Mouse (Mus musculus) myocyte (in vitro differentiated cells): ENCODE data around the gene Npvf.

Source experiments
- CEBPB ChIP-seq: IDR thresholded peaks from 2 replicates; pipeline ENCODE4 v1.6.1; 2011; ENCODE audit warnings: mild to moderate bottlenecking, moderate library complexity; ENCODE audit not compliant: poor library complexity, insufficient read depth, severe bottlenecking
- E2F4 ChIP-seq: IDR thresholded peaks from one replicate; pipeline ENCODE4 v1.6.1; 2011; ENCODE audit warnings: mild to moderate bottlenecking, control low read depth, moderate library complexity; ENCODE audit not compliant: insufficient read depth
- MAX ChIP-seq: IDR thresholded peaks from one replicate; pipeline ENCODE4 v1.6.1; 2011; ENCODE audit warnings: low read depth, mild to moderate bottlenecking, control low read depth
- MYOG ChIP-seq, 3 experiments: IDR thresholded peaks; one replicate each; pipeline ENCODE4 v1.6.1; 2011; ENCODE audit warnings: control low read depth in 2 of 3, low read depth in 2 of 3, mild to moderate bottlenecking in 2 of 3; ENCODE audit not compliant: insufficient read length in 2 of 3, control insufficient read depth in 1 of 3, insufficient read depth in 1 of 3
- POLR2A ChIP-seq: IDR thresholded peaks from one replicate; pipeline ENCODE4 v1.6.1; 2011; ENCODE audit warnings: low read depth, mild to moderate bottlenecking, control low read depth, moderate library complexity; ENCODE audit not compliant: insufficient read length
- POLR2AphosphoS2 ChIP-seq: IDR thresholded peaks from one replicate; pipeline ENCODE4 v1.6.1; 2011; ENCODE audit warnings: low read depth, control low read depth; ENCODE audit not compliant: insufficient read length
- TCF12 ChIP-seq: IDR thresholded peaks from one replicate; pipeline ENCODE4 v1.6.1; 2011; ENCODE audit warnings: mild to moderate bottlenecking, control low read depth; ENCODE audit not compliant: poor library complexity, insufficient read depth, severe bottlenecking
- TCF3 ChIP-seq: IDR thresholded peaks from one replicate; pipeline ENCODE4 v1.6.1; 2011; ENCODE audit warnings: low read depth, control low read depth; ENCODE audit not compliant: insufficient read length
- USF1 ChIP-seq: IDR thresholded peaks from one replicate; pipeline ENCODE4 v1.6.1; 2011; ENCODE audit warnings: low read depth, mild to moderate bottlenecking, control low read depth, moderate library complexity

DNA sequence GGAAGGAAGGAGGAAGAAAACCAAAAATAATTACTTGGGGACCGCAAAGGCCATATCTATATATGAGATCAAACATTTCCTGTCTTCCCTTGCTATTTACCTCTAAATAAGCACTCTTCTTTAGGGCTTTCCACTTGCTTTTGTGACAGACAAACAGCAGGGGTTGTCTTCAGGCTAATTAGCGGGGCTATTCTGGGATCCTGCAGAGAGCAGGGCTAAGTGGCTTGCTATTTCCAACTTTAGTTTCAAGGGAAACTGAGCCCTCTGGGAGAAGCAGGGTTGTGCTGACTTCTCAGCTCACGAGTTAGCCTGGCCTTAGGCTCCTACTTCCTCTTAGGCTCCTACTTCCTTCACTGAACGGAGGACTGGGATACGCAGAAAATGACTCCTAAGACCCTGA lies 27.3 kb upstream of the Npvf start:
- TF ChIP-seq TCF12 (no peak), USF1 (no peak), POLR2A (no peak), E2F4 (no peak), MYOG (IDR thresholded peaks at IDR 0.05; ENCODE audit: control insufficient read depth in 1 of 3, insufficient read depth in 1 of 3, insufficient read length in 2 of 3, low read depth in 2 of 3) (no peak), TCF3 (no peak), MAX (no peak), CEBPB (no peak), POLR2AphosphoS2 (no peak)
